Mouse (Mus musculus) testis, adult 2 months (tissue): ENCODE data around the gene Mpeg1.

Experiments used
- CTCF ChIP-seq: fragments of 200-500 bp; IDR thresholded peaks from 2 replicates; pipeline ENCODE4 v1.5.1; 2012; ENCODE audit warnings: low read depth, mild to moderate bottlenecking, inconsistent platforms, low read length, moderate library complexity; ENCODE audit not compliant: control insufficient read depth, insufficient read depth, insufficient replicate concordance
- POLR2A ChIP-seq: fragments of 200-500 bp; IDR thresholded peaks from 2 replicates; pipeline ENCODE4 v1.6.1; 2012; ENCODE audit warnings: low read depth, mild to moderate bottlenecking, inconsistent platforms, low read length, moderate library complexity; ENCODE audit not compliant: control insufficient read depth

- TF ChIP-seq CTCF, result no peak
- TF ChIP-seq POLR2A, result peak; percentile 62
These were observed 15.0 kb downstream of the Mpeg1 start for GRCm38 (mm10) chr19:12475380-12476250.
